Mouse (Mus musculus): ENCODE data around the gene Slc35b1. TPM values are rescaled to one million over a fixed set of nuclear protein-coding genes. Genes with fewer than 3 reads are reported as not detected.

The Slc35b1 gene
- polyA plus RNA-seq, 1 experiment, result 63.6 TPM

GRCm38 (mm10) chr11:95384004-95384318 lies 531 bp upstream of the Slc35b1 start:
- DNase-seq, result no peak
- Histone ChIP-seq H3K4me3 (ENCODE audit: insufficient read depth, low read depth, low read length) (0 out of 2 replicates have a peak overlapping the region, but pooled peaks have one; percentile 7), H3K36me3 (ENCODE audit: control insufficient read depth, insufficient read depth, low read length) (no peaks in the 10 kb centered on the region; the same call in 1 of the 2 replicates), H3K27me3 (replicated peaks; ENCODE audit: control insufficient read depth, insufficient read depth, low read length) (no peaks in the 10 kb centered on the region), H3K4me1 (ENCODE audit: control insufficient read depth, insufficient read depth, low read length) (no peaks in the 10 kb centered on the region), H3K27ac (ENCODE audit: insufficient read depth, low read depth, low read length) (peak overlapping the region; percentile 28; the same call in 1 of the 2 replicates)
- WGBS, result 39% methylated on average over 9 of the region's 9 CpGs
- TF ChIP-seq CTCF (conservative IDR thresholded peaks at IDR 0.05; ENCODE audit: insufficient read depth, insufficient read length, low read depth, low read length) (no peak), POLR2A (IDR thresholded peaks at IDR 0.05; ENCODE audit: low read depth, low read length) (no peak)

GRCm38 (mm10) chr11:95384973-95385320 lies 455 bp downstream of the Slc35b1 start:
- Histone ChIP-seq H3K4me3 (ENCODE audit: insufficient read depth, low read depth, low read length) (peak overlapping the region; percentile 96), H3K27me3 (replicated peaks; ENCODE audit: control insufficient read depth, insufficient read depth, low read length) (no peaks in the 10 kb centered on the region), H3K4me1 (ENCODE audit: control insufficient read depth, insufficient read depth, low read length) (no peaks in the 10 kb centered on the region), H3K27ac (ENCODE audit: insufficient read depth, low read depth, low read length) (peak overlapping the region; percentile 51), H3K36me3 (ENCODE audit: control insufficient read depth, insufficient read depth, low read length) (no peaks in the 10 kb centered on the region)
- TF ChIP-seq POLR2A (IDR thresholded peaks at IDR 0.05; ENCODE audit: low read depth, low read length) (no peak), CTCF (conservative IDR thresholded peaks at IDR 0.05; ENCODE audit: insufficient read depth, insufficient read length, low read depth, low read length) (no peak)
- no peak for DNase-seq
- 0% methylated on average over 14 of the region's 14 CpGs for WGBS

- Histone ChIP-seq H3K4me3 (ENCODE audit: insufficient read depth, low read depth, low read length) (no peak overlapping the region), H3K27me3 (replicated peaks; ENCODE audit: control insufficient read depth, insufficient read depth, low read length) (no peaks in the 10 kb centered on the region), H3K27ac (ENCODE audit: insufficient read depth, low read depth, low read length) (no peak overlapping the region), H3K36me3 (ENCODE audit: control insufficient read depth, insufficient read depth, low read length) (peaks cover 5% of the 10 kb centered on the region), H3K4me1 (ENCODE audit: control insufficient read depth, insufficient read depth, low read length) (no peaks in the 10 kb centered on the region)
- DNase-seq, result no peak
- TF ChIP-seq POLR2A (IDR thresholded peaks at IDR 0.05; ENCODE audit: low read depth, low read length) (no peak), CTCF (conservative IDR thresholded peaks at IDR 0.05; ENCODE audit: insufficient read depth, insufficient read length, low read depth, low read length) (no peak)
- 72% methylated on average over 7 of the region's 7 CpGs for WGBS
Observed at GRCm38 (mm10) chr11:95387354-95387753, 2.9 kb downstream of the Slc35b1 start.

- TF ChIP-seq CTCF (conservative IDR thresholded peaks at IDR 0.05; ENCODE audit: insufficient read depth, insufficient read length, low read depth, low read length) (peak; percentile 70), POLR2A (IDR thresholded peaks at IDR 0.05; ENCODE audit: low read depth, low read length) (no peak)
- no peak overlapping the region for H3K27ac ChIP-seq (ENCODE audit: insufficient read depth, low read depth, low read length)
- no peaks in the 10 kb centered on the region for H3K4me1 ChIP-seq (ENCODE audit: control insufficient read depth, insufficient read depth, low read length)
- H3K4me3 ChIP-seq (ENCODE audit: insufficient read depth, low read depth, low read length), result no peak overlapping the region
- H3K36me3 ChIP-seq (ENCODE audit: control insufficient read depth, insufficient read depth, low read length), result peaks cover 5% of the 10 kb centered on the region
- H3K27me3 ChIP-seq (replicated peaks; ENCODE audit: control insufficient read depth, insufficient read depth, low read length), result no peaks in the 10 kb centered on the region
- WGBS, result 43% methylated on average over 3 of the region's 3 CpGs
- peak; percentile 75 for DNase-seq
Observed at GRCm38 (mm10) chr11:95389006-95389405, 4.5 kb downstream of the Slc35b1 start.

- Histone ChIP-seq H3K27me3 (replicated peaks; ENCODE audit: control insufficient read depth, insufficient read depth, low read length) (no peaks in the 10 kb centered on the region), H3K4me3 (ENCODE audit: insufficient read depth, low read depth, low read length) (no peak overlapping the region), H3K27ac (ENCODE audit: insufficient read depth, low read depth, low read length) (no peak overlapping the region), H3K36me3 (ENCODE audit: control insufficient read depth, insufficient read depth, low read length) (peaks cover 5% of the 10 kb centered on the region), H3K4me1 (ENCODE audit: control insufficient read depth, insufficient read depth, low read length) (no peaks in the 10 kb centered on the region)
- 95% methylated on average over 6 of the region's 6 CpGs for WGBS
- no peak for TF ChIP-seq POLR2A (IDR thresholded peaks at IDR 0.05; ENCODE audit: low read depth, low read length)
- TF ChIP-seq CTCF (conservative IDR thresholded peaks at IDR 0.05; ENCODE audit: insufficient read depth, insufficient read length, low read depth, low read length), result no peak
- no peak for DNase-seq
Observed at GRCm38 (mm10) chr11:95390420-95390819, 5.9 kb downstream of the Slc35b1 start.

- TF ChIP-seq POLR2A (IDR thresholded peaks at IDR 0.05; ENCODE audit: low read depth, low read length) (no peak), CTCF (conservative IDR thresholded peaks at IDR 0.05; ENCODE audit: insufficient read depth, insufficient read length, low read depth, low read length) (no peak)
- H3K4me1 ChIP-seq (ENCODE audit: control insufficient read depth, insufficient read depth, low read length), result no peaks in the 10 kb centered on the region
- no peak overlapping the region for H3K27ac ChIP-seq (ENCODE audit: insufficient read depth, low read depth, low read length)
- H3K4me3 ChIP-seq (ENCODE audit: insufficient read depth, low read depth, low read length), result no peak overlapping the region
- DNase-seq, result no peak
- peaks cover 5% of the 10 kb centered on the region for H3K36me3 ChIP-seq (ENCODE audit: control insufficient read depth, insufficient read depth, low read length)
- WGBS, result 88% methylated on average over 4 of the region's 4 CpGs
- no peaks in the 10 kb centered on the region for H3K27me3 ChIP-seq (replicated peaks; ENCODE audit: control insufficient read depth, insufficient read depth, low read length)
Observed at GRCm38 (mm10) chr11:95391201-95391600, 6.7 kb downstream of the Slc35b1 start.

GRCm38 (mm10) chr11:95391743-95392142 lies 7.3 kb downstream of the Slc35b1 start:
- H3K4me3 ChIP-seq (ENCODE audit: insufficient read depth, low read depth, low read length), result no peak overlapping the region
- H3K27me3 ChIP-seq (replicated peaks; ENCODE audit: control insufficient read depth, insufficient read depth, low read length), result no peaks in the 10 kb centered on the region
- WGBS, result 90% methylated on average over 5 of the region's 5 CpGs
- no peak for TF ChIP-seq CTCF (conservative IDR thresholded peaks at IDR 0.05; ENCODE audit: insufficient read depth, insufficient read length, low read depth, low read length)
- TF ChIP-seq POLR2A (IDR thresholded peaks at IDR 0.05; ENCODE audit: low read depth, low read length), result no peak
- peaks cover 5% of the 10 kb centered on the region for H3K36me3 ChIP-seq (ENCODE audit: control insufficient read depth, insufficient read depth, low read length)
- H3K27ac ChIP-seq (ENCODE audit: insufficient read depth, low read depth, low read length), result no peak overlapping the region
- no peak for DNase-seq
- H3K4me1 ChIP-seq (ENCODE audit: control insufficient read depth, insufficient read depth, low read length), result no peaks in the 10 kb centered on the region
